Mouse (Mus musculus) embryonic facial prominence, embryonic 11.5 days (tissue): ENCODE measurements around the gene Gm13124. TPM values are rescaled to one million over a fixed set of nuclear protein-coding genes. Genes with fewer than 3 reads are reported as not detected.
"Not testable (repeated sequence)": the region's sequence is repeated elsewhere in the genome, so short reads cannot be mapped to it uniquely, and the experiment has no call there.

Source experiments
- ATAC-seq: fragments of 200-750 bp; cut with Nextera tagmentation; replicated peaks from 2 replicates; pipeline ENCODE4 v1.8.0; 2017; ENCODE audit warnings: low read depth; ENCODE audit not compliant: insufficient number of reproducible peaks, low FRiP score, low TSS enrichment
- DNase-seq: peaks from one replicate; pipeline ENCODE4 v3.0.0-alpha.2; 2015; ENCODE audit warnings: low spot score
- H3K27ac ChIP-seq: fragments of 300-500 bp; sonication (generic); replicated peaks from 2 replicates; pipeline ENCODE4 v1.5.1; 2014; ENCODE audit warnings: mild to moderate bottlenecking, low read depth, low read length, control low read depth
- H3K27me3 ChIP-seq: fragments of 300-500 bp; sonication (generic); 2 replicates; pipeline ENCODE4 v1.6.1; 2014; ENCODE audit warnings: mild to moderate bottlenecking, low read length, moderate library complexity, mixed read lengths; ENCODE audit not compliant: control insufficient read depth, insufficient read depth
- H3K36me3 ChIP-seq: fragments of 300-500 bp; sonication (generic); replicated peaks from 2 replicates; pipeline ENCODE4 v1.6.1; 2014; ENCODE audit warnings: low read depth, mild to moderate bottlenecking, low read length, moderate library complexity, mixed read lengths; ENCODE audit not compliant: control insufficient read depth, insufficient read depth
- H3K4me1 ChIP-seq: fragments of 300-500 bp; sonication (generic); 2 replicates; pipeline ENCODE4 v1.6.1; 2014; ENCODE audit warnings: low read length, mixed read lengths; ENCODE audit not compliant: control insufficient read depth, insufficient read depth
- H3K4me2 ChIP-seq: fragments of 300-500 bp; sonication (generic); 2 replicates; pipeline ENCODE4 v1.6.1; 2014; ENCODE audit warnings: low read depth, mild to moderate bottlenecking, control low read depth, low read length, moderate library complexity
- H3K4me3 ChIP-seq: fragments of 300-500 bp; sonication (generic); 2 replicates; pipeline ENCODE4 v1.5.1; 2014; ENCODE audit warnings: low read depth, low read length, control low read depth
- H3K9ac ChIP-seq: fragments of 300-500 bp; sonication (generic); replicated peaks from 2 replicates; pipeline ENCODE4 v1.6.1; 2014; ENCODE audit warnings: mild to moderate bottlenecking, control low read depth, low read length
- H3K9me3 ChIP-seq: fragments of 300-500 bp; sonication (generic); replicated peaks from 2 replicates; pipeline ENCODE4 v1.6.1; 2016; ENCODE audit warnings: mild to moderate bottlenecking, low read length, inconsistent platforms, mixed read lengths; ENCODE audit not compliant: control insufficient read depth
- WGBS: fragments of 180-500 bp; shearing (Covaris S2); extraction: QIAGEN DNeasy Blood & Tissue Kit; methylation state at CpG from one replicate; pipeline ENCODE4 v1.1.7; 2014; 5-methylcytosine and 5-hydroxymethylcytosine counted together
- polyA plus RNA-seq: library from polyadenylated mRNA; unstranded; fragments of >200 nt; fragmentation: Nextera tagmentation; extraction: Ambion mirVana; gene quantifications from 2 replicates; pipeline ENCODE4 v1.2.1, GENCODE M21; 2014

Gene Gm13124
- not detected in 2 replicates for polyA plus RNA-seq

- no peaks in the 10 kb centered on the region for H3K9me3 ChIP-seq
- no peak within 1 kb of the TSS for H3K4me2 ChIP-seq
- no peak within 1 kb of the TSS for H3K27ac ChIP-seq
- DNase-seq = no peak
- H3K4me3 ChIP-seq = no peak within 1 kb of the TSS
- WGBS = 82% methylated on average over 1 of the region's 1 CpGs
- no peaks in the 10 kb centered on the region for H3K27me3 ChIP-seq
- no peak within 1 kb of the TSS for H3K9ac ChIP-seq
- ATAC-seq = no peak
- H3K4me1 ChIP-seq = no peaks in the 10 kb centered on the region
- no peaks in the 10 kb centered on the region for H3K36me3 ChIP-seq
These were observed at the start of gene Gm13124 for GRCm38 (mm10) chr4:144565034-144565433. Gene Gm13124, minus strand, starts transcription at chr4:144565134.

GRCm38 (mm10) chr4:144614586-144614985 lies 49.7 kb upstream of the Gm13124 start:
- H3K27ac ChIP-seq = no peak overlapping the region
- H3K4me1 ChIP-seq = no peaks in the 10 kb centered on the region
- no peak overlapping the region for H3K9ac ChIP-seq
- no peak for ATAC-seq
- no peaks in the 10 kb centered on the region; the same call in 1 of the 2 replicates for H3K9me3 ChIP-seq
- 62% methylated on average over 1 of the region's 1 CpGs for WGBS
- H3K27me3 ChIP-seq = no peaks in the 10 kb centered on the region
- H3K4me2 ChIP-seq = no peak overlapping the region
- H3K36me3 ChIP-seq = no peaks in the 10 kb centered on the region
- no peak for DNase-seq
- H3K4me3 ChIP-seq = no peak overlapping the region

GRCm38 (mm10) chr4:144613407-144613806 lies 48.5 kb upstream of the Gm13124 start, which contains the start of gene Aadacl4:
Gene Aadacl4, plus strand, starts transcription at chr4:144613707.
- DNase-seq (no peak), ATAC-seq (no peak)
- no peaks in the 10 kb centered on the region for H3K4me1 ChIP-seq
- H3K27ac ChIP-seq = no peak within 1 kb of the TSS
- no peaks in the 10 kb centered on the region for H3K36me3 ChIP-seq
- H3K27me3 ChIP-seq = no peaks in the 10 kb centered on the region
- H3K4me2 ChIP-seq = no peak within 1 kb of the TSS
- no peak within 1 kb of the TSS for H3K9ac ChIP-seq
- no peak within 1 kb of the TSS for H3K4me3 ChIP-seq
- no peaks in the 10 kb centered on the region; the same call in 1 of the 2 replicates for H3K9me3 ChIP-seq
- 62% methylated on average over 1 of the region's 1 CpGs for WGBS

- Histone ChIP-seq H3K9ac (no peak overlapping the region), H3K4me3 (no peak overlapping the region), H3K4me2 (no peak overlapping the region), H3K36me3 (no peaks in the 10 kb centered on the region), H3K27me3 (no peaks in the 10 kb centered on the region), H3K4me1 (no peaks in the 10 kb centered on the region), H3K27ac (no peak overlapping the region), H3K9me3 (no peaks in the 10 kb centered on the region; the same call in 1 of the 2 replicates)
- ATAC-seq (no peak), DNase-seq (no peak)
These were observed 27.9 kb upstream of the Gm13124 start for GRCm38 (mm10) chr4:144592790-144593189.

- not testable (repeated sequence) for H3K36me3 ChIP-seq, H3K27ac ChIP-seq, H3K9me3 ChIP-seq, DNase-seq, H3K27me3 ChIP-seq, H3K4me3 ChIP-seq, ATAC-seq, H3K9ac ChIP-seq, H3K4me2 ChIP-seq, H3K4me1 ChIP-seq
- WGBS = 81% methylated on average over 12 of the region's 16 CpGs
These were observed 21.3 kb upstream of the Gm13124 start for GRCm38 (mm10) chr4:144586207-144586606.

GRCm38 (mm10) chr4:144567752-144568151 lies 2.8 kb upstream of the Gm13124 start:
- Histone ChIP-seq H3K4me1 (no peaks in the 10 kb centered on the region), H3K9ac (no peak overlapping the region), H3K27me3 (no peaks in the 10 kb centered on the region), H3K4me3 (no peak overlapping the region), H3K36me3 (no peaks in the 10 kb centered on the region), H3K27ac (no peak overlapping the region), H3K9me3 (no peaks in the 10 kb centered on the region), H3K4me2 (no peak overlapping the region)
- no peak for DNase-seq
- ATAC-seq = no peak

- Histone ChIP-seq H3K4me2 (no peak overlapping the region), H3K27ac (no peak overlapping the region), H3K36me3 (no peaks in the 10 kb centered on the region), H3K27me3 (no peaks in the 10 kb centered on the region), H3K4me1 (no peaks in the 10 kb centered on the region), H3K9me3 (no peaks in the 10 kb centered on the region), H3K4me3 (no peak overlapping the region), H3K9ac (no peak overlapping the region)
- DNase-seq (no peak), ATAC-seq (no peak)
- 59% methylated on average over 2 of the region's 2 CpGs for WGBS
These were observed 3.7 kb downstream of the Gm13124 start for GRCm38 (mm10) chr4:144561205-144561604.

- Histone ChIP-seq H3K27ac (no peak overlapping the region), H3K9me3 (no peaks in the 10 kb centered on the region), H3K36me3 (no peaks in the 10 kb centered on the region), H3K4me3 (no peak overlapping the region), H3K9ac (no peak overlapping the region), H3K4me2 (no peak overlapping the region), H3K27me3 (no peaks in the 10 kb centered on the region), H3K4me1 (no peaks in the 10 kb centered on the region)
- DNase-seq (no peak), ATAC-seq (no peak)
These were observed 5.1 kb downstream of the Gm13124 start for GRCm38 (mm10) chr4:144559792-144560191.
